Mouse (Mus musculus): ENCODE results near the gene Duxbl1.
"Not testable (repeated sequence)": the region's sequence is repeated elsewhere in the genome, so short reads cannot be mapped to it uniquely, and the experiment has no call there.

Duxbl1 gene

DNA sequence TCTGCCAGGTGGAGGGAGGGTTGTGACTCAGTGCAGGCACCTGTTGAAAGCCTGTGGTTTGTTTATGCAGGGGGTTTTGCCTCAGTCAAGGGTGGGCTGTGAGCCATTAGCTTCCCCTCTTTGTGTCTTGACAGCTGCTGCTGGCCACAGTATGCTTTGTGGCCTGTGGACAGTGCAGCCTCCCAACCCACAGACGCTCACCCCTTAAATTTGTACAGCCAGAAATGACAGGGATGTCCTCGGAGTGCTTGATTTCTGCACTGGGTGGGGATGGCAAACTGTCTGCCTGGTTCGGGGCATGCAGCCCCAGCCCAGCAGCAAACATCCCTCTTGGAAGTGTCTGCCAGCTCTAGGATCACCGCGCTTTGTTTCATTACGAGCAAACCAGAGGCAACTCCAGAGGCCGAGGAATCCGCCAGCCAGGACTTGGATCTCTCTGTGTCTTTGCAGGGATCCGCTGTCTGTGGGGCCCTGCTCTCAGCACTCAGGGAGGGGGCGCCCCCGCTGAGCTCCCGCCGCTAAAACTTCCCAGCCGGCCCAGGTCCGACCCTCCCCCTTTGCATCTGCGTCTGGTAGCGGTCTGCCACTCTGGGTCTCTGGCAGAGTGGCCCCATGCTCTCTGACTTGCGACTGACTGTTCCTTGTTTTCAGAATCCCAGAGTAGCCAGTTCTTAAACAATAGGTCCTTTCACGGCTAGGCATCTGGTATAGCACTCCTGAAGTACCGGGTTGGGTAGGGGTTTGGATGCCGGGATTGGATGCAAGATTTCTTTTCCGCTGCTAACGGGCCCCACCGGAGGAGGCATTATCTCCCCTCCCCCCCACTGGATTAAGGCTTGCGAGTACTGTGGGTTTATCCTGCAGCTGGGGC, at the start of gene Duxbl1:
Gene Duxbl1 (plus strand): TSS at position 207 of the 871 bp plus-strand sequence.
- DNase-seq (ENCODE audit: low read depth, low spot score) = not testable (repeated sequence)

DNA sequence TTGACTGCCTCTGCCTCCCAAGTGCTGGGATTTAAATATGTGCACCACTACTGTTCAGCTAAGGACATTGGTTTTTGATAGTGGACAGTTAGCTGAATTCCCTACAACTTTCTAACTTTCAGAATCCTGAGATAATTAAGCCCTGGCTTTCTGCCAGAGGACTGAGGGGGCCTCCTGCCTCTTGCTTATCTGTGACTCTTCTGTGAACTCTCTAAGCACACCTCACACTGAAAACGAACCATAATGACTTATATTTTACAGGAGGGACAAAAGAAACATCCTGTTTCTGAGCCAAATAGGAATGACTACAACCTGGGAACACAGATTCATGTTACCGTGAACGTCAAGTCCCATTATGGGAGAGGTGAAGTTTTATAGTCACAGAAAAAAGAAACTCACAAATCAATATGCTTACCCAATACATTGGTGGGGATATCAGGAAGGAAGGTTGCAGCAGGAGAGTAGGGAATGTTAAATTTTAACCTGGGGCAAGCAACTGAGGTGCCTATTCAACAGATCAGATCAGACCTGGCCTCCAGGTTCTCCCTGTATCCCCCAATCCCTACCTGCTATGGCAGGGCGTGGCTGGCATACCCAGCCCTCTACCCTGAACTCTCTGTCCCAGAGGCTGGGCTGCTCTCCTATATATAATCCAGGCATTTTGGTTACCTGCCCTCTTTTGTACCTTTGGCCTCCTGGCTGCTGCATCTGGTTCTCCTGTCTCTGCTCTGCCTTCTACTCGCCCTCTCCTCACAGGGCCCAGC, 41.3 kb upstream of the Duxbl1 start:
- not testable (repeated sequence) for DNase-seq (ENCODE audit: low read depth, low spot score)

DNA sequence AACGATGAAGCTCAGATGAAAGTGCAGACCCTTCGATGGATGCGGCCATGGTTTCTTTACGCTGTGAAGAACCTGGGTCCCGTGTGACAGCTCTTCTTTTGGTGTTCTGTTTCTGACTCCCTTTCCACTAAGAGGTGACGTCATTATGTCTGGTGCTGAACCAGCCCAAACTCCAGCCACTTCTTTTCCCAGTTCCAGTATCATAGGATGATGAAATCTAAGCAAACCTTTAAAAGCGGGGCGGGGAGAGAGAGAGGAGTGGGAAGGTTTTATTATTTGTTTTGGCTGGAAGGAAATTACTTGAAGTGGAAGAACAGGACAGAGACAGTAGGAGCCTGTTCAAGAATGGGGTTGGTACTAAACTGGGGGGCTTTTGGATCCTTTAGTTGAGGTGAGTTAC, 40.4 kb upstream of the Duxbl1 start, which contains the start of gene Cphx1:
Gene Cphx1 (plus strand): TSS at position 301 of the 400 bp plus-strand sequence.
- not testable (repeated sequence) for DNase-seq (ENCODE audit: low read depth, low spot score)

DNA sequence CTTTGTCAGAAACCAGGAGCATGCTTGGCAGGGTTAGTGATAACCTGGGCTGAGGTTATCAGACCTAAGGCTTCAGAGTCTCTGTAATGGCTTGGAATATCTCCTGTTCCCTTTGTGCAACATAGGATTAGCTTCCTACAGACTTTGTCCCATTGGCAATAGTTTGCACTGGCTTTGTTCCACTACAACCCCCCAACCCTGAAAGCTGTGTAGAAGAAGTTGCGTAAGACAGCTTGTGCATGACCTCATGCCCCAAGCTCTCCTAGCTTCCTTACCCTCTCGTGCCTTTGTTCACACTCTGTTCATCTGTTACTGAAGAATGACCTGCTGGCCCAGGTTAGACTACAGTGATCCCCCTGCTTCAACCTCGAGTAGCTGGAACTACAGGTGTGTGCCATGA, 20.5 kb upstream of the Duxbl1 start:
- DNase-seq (ENCODE audit: low read depth, low spot score) = not testable (repeated sequence)

DNA sequence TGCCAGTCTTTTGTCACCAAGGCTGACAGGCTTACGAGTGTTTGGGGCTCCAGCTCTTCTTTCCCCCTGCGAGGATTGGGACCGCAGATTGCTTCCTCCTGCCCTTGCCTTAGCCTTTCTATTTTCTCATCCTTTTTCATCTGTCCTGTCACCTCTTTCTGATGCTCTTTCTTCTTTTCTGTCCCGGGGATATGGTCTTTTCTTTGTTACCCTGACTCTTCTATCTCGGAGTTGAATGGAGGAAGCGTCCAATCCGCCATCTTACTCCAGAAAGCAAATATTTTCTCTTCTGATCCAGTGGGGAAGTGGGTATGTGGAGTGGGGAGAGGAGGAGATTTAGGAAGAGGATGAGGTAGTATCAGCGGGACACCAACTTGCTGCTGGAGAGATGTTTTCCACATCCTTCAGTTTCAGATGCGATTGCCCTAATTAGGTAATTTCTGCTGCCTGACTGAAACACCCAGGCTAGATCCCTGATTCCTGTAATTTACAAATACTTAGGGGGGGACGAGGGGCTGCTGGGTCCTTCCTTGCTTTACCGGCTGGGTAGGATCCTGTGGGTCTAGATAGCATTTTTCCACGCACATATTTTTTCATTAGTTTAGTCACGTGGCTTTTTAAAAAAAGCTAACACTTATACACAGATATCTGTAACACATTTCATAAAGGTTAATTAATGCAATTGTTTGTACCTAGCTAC, 1.0 kb downstream of the Duxbl1 start:
- DNase-seq (ENCODE audit: low read depth, low spot score) = not testable (repeated sequence)

DNA sequence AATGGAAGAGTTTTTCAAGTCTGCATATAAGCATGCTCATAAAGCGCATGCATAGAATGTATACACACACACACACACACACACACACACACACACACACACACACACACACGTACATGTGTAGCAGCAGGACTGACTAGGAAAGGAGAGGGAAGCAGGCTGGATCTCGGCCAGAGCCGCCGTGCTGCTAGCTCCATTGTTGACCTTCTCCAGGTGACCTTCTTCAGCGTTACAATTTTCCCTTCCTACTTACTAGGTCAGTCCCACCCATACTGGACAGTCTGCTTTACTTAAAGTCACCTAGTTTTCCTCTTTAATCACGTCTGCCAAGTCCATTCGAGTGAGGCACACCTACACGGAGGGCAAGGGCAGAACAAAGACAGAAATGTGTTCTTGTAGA, 3.5 kb downstream of the Duxbl1 start:
- not testable (repeated sequence) for DNase-seq (ENCODE audit: low read depth, low spot score)

DNA sequence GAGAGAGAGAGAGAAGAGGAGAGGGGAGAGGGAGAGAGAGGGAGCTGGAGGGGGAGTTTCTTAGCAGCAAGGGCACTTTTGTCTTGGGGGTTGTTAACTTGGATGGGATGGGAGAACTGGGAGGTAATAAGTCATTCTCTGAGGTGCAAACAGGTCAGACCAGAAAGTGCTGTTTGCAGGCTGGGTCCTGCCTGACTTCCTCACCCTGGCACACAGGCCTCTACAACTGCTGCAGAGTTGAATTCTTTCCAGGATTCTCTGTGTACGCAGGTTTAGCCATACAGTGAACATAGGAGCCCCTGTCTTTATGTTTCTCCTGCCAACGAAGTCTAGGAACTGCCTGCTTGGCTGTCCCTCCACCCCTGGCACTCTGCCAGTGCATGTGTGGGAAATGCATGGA, 29.1 kb downstream of the Duxbl1 start:
- DNase-seq (ENCODE audit: low read depth, low spot score) = not testable (repeated sequence)

DNA sequence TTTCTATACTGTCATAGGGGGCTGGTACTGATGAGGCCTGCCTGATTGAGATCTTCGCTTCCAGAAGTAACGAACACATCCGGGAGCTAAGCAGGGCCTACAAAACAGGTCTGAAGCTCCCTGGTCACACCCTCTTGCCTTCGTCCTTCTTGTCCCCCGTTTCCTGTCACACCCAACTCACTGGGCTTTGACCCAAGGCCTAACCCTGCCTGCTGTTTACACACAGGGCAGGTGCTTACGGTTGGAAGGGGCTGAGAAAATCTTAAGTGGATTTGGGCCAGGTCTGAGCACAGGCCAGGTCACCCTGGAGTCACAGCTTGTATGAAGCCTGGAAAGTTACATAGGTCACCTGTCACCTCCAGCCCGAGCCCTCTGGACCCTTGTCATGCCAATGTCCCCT, 38.0 kb downstream of the Duxbl1 start:
- DNase-seq (ENCODE audit: low read depth, low spot score) = not testable (repeated sequence)

DNA sequence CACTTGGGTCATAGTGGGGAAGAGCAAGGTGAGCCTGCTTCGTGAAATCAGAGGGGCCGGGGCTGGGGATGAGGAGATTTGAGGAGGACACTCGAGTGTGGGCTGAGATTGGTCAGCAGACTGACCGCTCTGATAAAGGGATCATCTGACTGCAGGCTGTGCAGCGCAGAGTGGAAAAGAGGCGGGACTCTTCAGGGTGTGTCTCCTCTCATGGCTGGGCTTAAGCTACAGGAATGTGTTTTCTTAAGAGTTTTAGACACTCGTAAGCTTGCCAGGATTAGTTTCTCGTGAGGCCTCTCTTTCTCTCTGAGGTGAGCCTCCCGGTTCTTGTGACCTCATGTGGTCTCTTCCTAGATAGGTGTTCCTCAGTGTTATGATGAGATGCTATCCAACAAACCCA, 43.2 kb downstream of the Duxbl1 start:
- not testable (repeated sequence) for DNase-seq (ENCODE audit: low read depth, low spot score)

DNA sequence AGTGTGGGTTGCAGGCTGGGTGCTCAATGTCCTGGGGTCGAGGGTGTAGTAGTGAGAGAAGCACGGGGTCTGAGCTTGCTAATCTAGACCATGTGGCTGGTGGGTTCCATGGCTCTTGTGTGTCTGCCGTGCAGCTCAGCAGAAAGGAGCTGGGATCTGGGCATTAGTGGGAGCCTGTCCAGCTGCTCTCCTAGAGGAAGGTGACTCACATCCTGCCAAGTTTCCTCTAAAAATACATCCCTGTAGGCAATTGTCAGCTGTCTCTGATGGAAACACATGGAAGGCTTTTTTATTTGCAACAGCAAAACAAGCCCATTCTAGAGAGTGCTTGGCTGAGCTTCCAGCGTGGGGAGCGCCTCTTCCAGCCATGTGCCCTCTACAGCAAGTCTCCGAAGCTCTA, 44.5 kb downstream of the Duxbl1 start:
- DNase-seq (ENCODE audit: low read depth, low spot score) = not testable (repeated sequence)

DNA sequence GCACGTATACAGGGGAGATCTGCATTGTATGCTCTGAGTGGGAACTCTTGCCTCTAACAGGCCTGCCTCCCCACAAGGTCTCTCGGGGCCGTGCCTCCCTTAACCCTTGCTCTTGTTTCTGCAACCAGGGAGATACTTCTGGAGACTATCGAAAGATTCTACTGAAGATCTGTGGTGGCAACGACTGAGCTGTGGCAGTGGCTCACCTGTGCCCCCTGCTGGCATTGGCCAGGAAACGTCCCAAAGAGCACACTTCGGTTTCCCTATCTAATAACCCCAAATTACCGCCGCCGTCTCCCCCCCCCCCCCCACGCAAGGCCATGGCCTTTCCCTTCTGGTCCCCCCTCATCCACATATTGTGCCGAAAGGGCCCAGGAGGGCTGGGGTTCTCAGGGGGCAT, 47.3 kb downstream of the Duxbl1 start:
- DNase-seq (ENCODE audit: low read depth, low spot score) = not testable (repeated sequence)

DNA sequence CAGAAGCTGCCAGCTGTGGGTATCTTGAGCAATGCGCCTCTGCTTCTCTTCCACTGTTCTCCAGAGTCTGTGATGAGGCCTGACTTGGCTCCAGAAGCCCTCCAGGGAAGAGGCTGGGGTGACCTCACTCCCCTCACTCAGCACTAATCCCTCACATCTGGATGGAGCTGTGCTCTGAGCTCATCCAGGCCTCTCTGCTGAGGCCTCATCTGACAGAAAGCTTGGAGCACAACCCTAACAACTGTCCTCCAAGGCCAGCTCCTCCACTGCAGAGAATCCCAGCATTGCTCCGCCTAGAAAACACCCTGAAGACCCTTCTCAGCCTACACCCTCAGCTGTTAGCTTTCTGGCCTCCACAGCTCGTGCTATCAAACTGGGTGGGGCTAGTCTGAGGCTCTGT, 56.0 kb downstream of the Duxbl1 start:
- DNase-seq (ENCODE audit: low read depth, low spot score) = not testable (repeated sequence)

DNA sequence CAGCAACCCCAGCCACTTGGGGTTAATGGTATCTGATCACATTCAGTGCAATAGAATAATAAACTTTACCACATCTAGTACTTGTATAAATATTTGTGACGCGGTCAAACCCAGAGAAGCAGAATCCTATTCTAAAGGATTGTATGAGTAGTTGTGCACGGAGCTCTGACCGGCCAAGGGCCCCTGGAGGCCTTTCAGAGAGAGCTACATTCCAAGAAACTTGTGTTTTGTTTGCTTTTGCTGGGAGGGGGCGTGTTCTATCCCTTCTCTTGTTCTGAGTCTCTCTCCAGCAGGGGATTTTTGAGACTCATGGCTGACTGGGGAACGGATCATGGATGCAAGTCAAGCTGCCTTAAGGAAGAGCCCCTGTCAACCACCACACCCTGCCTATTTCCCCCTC, 57.1 kb downstream of the Duxbl1 start:
- not testable (repeated sequence) for DNase-seq (ENCODE audit: low read depth, low spot score)
